Mouse (Mus musculus) 416B (cell line): ENCODE results near the gene Eif3b.
"Not testable (repeated sequence)": the region's sequence is repeated elsewhere in the genome, so short reads cannot be mapped to it uniquely, and the experiment has no call there.

ENCODE experiments used
- DNase-seq: peaks from one replicate; pipeline ENCODE4 v3.0.0; 2011; ENCODE audit warnings: low read depth

Eif3b gene

DNA sequence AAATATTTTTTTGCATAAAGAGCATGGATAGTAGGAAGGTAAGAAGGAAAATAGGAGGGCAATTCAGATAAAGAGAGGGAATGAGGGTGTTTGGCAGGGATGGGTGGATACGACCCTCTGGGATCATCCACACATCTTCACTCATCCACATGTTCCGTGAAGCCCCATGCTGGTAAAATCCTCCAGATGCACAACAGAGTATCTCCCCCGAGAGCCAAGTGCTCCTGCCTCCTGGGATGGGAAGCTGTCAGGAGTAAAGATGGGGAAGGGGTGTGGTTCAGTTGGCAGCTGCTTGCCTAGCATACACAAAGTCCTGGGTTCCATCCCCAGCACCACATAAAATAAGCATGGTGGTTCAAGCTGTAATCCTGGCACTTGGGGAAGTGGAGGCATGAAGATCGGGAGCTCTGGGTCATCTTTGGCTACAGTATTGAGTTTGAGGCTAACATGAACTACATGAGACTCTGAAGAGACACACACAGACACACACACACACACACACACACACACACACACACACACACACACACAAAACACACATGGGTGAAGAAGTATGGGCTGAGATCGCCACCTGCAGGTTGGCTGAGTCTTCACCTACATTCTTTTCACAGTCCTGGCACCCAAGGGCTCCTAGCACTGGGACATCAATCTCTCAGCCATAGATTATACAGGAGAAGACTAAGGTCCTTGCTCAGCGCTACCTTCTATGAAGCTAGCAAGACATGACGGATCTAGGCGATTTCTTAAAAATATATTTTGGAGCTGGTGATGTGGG, 22.8 kb upstream of the Eif3b start:
- peak; percentile 78 for DNase-seq

- DNase-seq, result no peak
These were observed 16.4 kb upstream of the Eif3b start for GRCm38 (mm10) chr5:140402640-140403270.

GRCm38 (mm10) chr5:140405126-140405525, 14.0 kb upstream of the Eif3b start:
- DNase-seq, result no peak

DNA sequence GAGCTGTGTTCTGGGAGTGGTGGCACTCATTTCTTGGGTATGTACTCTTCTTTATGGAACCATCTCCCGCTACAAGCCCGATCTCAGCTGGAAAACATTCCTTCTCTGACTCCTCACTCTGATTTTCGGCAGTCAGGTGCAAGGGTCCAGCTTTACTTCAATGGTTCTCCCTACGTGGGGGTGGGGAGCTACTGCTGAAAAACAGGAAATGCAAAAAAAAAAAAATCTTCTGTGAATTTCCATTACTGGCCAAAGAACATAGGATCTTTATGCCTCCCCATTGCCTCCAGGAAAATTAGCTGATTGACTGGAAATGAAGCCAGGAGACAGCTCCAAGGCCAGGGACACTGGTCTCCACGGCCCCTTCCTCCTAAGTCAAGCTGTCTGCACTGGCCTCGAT, 12.5 kb upstream of the Eif3b start:
- DNase-seq, result no peak

GRCm38 (mm10) chr5:140408801-140409200, 10.3 kb upstream of the Eif3b start:
- peak; percentile 36 for DNase-seq

DNA sequence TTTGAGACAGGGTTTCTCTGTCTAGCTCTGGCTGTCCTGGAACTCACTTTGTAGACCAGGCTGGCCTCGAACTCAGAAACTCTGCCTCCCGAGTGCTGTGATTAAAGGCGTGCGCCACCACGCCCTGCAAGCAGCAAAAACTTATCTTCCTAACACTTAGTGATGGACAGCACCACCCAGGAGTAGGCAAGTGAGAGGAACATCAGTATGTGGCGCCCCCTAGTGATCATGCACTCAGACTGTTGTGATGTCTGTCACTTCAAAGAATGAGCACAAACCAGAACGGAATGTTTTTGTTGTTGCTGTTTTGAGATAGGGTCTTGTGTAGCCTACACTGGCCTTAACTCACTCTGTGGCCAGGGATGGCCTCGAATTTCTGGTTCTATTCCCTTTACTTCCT, 7.8 kb upstream of the Eif3b start:
- DNase-seq, result peak; percentile 80

DNA sequence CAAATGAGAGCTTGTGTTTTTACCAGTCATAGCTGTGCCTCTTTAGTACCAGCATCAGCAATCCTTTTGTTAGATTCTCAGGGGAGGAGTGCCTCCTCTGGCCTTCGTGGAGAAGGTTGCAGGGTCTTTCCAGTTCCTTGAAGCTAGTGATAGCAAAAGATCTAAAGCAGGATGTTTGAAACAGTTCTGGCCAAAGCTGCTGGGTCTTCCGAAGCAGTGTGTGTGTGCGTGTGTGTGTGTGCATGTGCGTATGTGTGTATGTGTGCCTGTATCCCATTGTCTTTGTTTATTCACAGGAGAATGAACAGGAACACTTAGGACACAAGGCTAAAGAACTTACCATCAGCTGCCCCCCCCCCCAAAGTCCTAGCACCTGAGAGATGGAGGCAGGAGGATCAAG, 4.5 kb upstream of the Eif3b start:
- DNase-seq, result peak; percentile 21

GRCm38 (mm10) chr5:140418106-140418488, 1.0 kb upstream of the Eif3b start:
- no peak for DNase-seq

- peak; percentile 15 for DNase-seq
These were observed 433 bp downstream of the Eif3b start for GRCm38 (mm10) chr5:140419442-140420080.

DNA sequence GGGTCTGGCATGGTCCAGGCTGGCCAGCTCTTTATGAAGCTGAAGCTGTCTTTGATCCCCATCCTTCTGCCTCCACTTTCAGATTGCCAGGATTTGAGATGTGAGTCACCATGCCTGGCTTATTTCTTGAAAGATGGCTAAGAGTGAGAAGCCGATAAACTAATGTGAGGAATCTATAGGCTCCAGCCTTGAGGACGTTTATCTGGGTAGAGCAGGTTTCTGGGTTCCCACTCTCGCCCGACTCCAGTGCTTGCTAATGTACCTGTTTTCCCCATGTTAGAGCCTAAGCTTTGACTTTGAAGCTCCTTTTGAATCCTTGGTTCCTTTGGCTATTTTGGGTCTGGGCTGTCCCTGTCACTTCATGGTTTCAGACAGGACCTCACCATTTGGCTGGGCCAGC, 1.5 kb downstream of the Eif3b start:
- DNase-seq, result no peak

DNA sequence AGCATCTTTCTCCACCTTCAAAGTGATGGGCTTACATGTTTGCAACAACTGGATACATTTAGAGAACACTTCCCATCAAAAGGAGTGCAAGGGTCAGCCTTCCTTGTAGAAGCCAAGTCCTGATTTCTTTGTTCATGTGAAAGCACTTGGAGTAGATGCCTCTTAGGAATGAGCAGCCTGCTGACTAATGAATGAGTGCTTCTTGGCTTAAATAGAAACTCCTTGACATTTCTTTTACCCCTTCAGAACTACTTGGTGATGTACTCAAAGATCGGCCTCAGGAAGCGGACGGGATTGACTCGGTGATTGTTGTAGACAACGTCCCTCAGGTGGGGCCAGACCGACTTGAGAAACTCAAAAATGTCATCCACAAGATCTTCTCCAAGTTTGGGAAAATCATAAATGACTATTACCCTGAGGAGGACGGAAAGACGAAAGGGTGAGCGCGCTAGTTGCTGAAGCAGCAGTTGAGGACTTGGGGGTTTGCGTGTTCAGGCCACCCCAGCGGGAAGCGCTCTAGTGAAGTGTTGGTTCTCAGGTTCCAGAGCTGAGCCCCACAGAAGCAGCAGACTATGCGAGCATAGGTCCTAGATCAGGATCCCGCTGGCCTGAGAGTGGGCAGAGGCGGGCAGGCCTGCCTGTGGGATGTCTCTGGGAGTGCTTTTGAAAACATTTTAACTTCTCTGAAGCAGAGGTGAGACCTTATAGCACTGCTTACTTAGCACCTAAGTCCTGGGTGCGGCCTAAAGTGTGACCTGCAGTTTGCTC, 6.1 kb downstream of the Eif3b start:
- DNase-seq, result no peak

GRCm38 (mm10) chr5:140439117-140439516, 20.0 kb downstream of the Eif3b start:
- DNase-seq, result peak; percentile 72

DNA sequence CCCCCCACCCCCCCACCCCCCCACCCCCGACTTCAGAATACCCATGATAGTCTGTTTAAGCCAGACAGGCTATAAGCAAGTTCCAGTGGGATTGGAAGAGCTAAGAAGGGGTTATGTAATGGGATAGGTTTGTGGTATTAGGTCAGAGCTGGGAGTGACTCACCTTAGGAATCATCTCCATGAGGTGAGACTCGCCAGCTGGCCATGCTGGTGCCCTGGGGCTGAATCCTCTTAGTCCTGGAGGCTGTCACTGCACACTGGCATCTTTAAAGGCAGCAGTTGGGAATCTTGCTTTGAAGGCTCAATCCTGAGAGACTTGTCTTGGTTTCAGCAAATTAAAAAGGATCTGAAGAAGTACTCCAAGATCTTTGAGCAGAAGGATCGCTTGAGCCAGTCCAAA, 22.3 kb downstream of the Eif3b start:
- DNase-seq, result no peak

DNA sequence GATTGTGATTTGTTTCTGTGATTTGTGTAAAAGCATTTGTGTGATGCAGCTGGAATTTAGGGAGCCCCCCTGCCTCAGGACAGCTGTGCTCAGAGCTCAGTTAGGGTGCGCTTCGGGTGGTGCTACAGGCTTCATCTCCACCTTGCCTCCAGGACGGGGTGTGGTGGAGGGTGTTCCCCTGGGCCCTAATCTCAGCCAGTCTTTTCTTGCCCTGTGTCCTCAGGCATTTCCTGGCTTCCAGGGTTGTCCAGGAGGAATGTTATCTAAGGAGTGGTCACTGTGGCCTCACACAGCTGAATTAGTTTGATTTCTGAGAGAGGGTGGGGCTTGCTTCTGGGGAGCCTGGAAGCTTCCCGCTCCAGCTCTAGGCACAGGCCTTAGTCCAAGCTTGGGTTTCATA, 24.9 kb downstream of the Eif3b start:
- DNase-seq, result no peak

GRCm38 (mm10) chr5:140445345-140445744, 26.2 kb downstream of the Eif3b start, which contains the start of gene Gm4869:
Gene Gm4869, plus strand, starts transcription at chr5:140445645.
- DNase-seq, result no peak

DNA sequence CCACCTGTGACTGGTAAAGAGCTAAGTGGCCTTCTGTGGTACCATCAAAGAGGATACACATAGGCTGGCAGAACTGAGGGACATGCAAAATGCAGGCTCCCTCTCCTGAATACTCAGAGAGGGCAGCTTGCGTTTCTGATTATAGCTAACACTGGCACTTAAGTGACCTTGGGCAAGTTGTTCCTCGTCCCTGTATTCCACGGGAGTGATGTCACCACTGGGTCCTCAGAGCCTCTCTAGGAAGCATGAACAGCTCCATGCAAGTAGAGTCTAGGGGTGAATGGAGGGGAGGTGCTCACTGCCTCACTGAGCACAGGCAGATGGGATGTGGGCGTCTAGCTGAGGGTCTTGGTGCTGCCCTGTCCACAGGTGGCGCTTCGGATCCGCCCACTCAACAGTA, 26.9 kb downstream of the Eif3b start:
- no peak for DNase-seq

GRCm38 (mm10) chr5:140454488-140454887, 35.4 kb downstream of the Eif3b start:
- DNase-seq, result no peak

DNA sequence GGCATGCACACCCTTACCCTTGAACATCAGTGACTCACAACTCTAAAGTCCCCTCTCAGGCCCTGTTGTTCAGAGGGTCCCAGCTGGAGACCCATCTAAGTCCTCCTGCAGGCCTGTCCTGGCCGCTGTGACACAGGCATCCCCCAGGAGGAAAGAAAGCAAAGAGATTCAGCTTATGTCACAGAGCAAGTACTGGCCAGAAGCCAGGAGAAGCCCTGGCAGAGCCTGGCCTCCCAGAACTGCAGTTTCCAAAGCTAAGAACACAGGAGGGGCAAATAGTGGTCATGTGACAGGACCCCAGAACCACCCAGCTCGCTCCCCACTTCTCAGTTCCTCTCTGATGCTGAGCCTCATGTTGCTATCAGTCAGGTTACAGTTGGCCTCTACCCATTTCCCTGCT, 36.3 kb downstream of the Eif3b start:
- no peak for DNase-seq

- DNase-seq, result no peak
These were observed 42.3 kb downstream of the Eif3b start for GRCm38 (mm10) chr5:140461476-140461875.

GRCm38 (mm10) chr5:140463151-140463550, 44.0 kb downstream of the Eif3b start:
- DNase-seq, result not testable (repeated sequence)

GRCm38 (mm10) chr5:140464943-140465342, 45.8 kb downstream of the Eif3b start:
- DNase-seq, result no peak

- DNase-seq, result peak; percentile 69
These were observed 53.2 kb downstream of the Eif3b start for GRCm38 (mm10) chr5:140472336-140472735.
